21 mouse cellular contexts compared by ENCODE assay signal in the genomic region with DNA sequence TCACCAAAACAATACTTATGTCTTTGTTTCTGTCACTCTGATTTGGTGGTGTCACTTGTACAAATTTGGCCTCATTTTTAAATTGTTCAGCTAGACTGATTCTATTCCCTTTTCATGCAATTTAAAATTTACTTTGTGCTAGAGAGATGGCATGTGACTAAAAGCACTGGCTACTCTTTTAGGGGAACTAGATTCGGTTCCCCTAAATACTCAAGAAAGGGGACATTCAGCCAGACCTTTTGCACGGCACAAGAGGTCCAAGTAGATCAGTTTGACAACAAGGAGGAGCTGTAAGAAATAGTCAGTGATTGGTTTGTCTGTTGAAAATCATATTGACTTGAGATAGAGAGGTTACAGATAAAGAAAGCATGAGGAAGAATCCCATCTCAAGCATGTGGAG. TPM values are rescaled to one million over a fixed set of nuclear protein-coding genes. Genes with fewer than 3 reads are reported as not detected.
"Had no signal": no experiment of that assay in that cellular context is flagged by ENCODE, and none has a peak within 500 bp of the region (broad histone marks: within the 10 kb centered on the region; RNA-seq: fewer than 3 reads in every experiment).

No protein-coding gene starts in this region.

- ATAC-seq: lung, postnatal 0 days; midbrain, embryonic 16.5 days had no signal

- H3K9me3 ChIP-seq: lung, embryonic 15.5 days; midbrain, embryonic 10.5 days; midbrain, embryonic 12.5 days; neural tube, embryonic 13.5 days; neural tube, embryonic 15.5 days had no signal

- H3K4me1 ChIP-seq: midbrain, embryonic 12.5 days; neural tube, embryonic 13.5 days had no signal

- H3K4me3 ChIP-seq: lung, embryonic 15.5 days; midbrain, embryonic 10.5 days; midbrain, embryonic 12.5 days; myocyte; neural tube, embryonic 13.5 days; neural tube, embryonic 15.5 days had no signal

- H3K27ac ChIP-seq: lung, embryonic 15.5 days; macrophage; midbrain, embryonic 10.5 days; midbrain, embryonic 12.5 days; neural tube, embryonic 13.5 days; neural tube, embryonic 15.5 days had no signal

- H3K27me3 ChIP-seq: lung, embryonic 15.5 days; midbrain, embryonic 12.5 days; neural tube, embryonic 13.5 days; neural tube, embryonic 15.5 days had no signal

- H3K9ac ChIP-seq: lung, embryonic 15.5 days; midbrain, embryonic 12.5 days; neural tube, embryonic 13.5 days; neural tube, embryonic 15.5 days had no signal

- H3K36me3 ChIP-seq: lung, embryonic 15.5 days; midbrain, embryonic 10.5 days; midbrain, embryonic 12.5 days; neural tube, embryonic 13.5 days; neural tube, embryonic 15.5 days had no signal

- H3K4me2 ChIP-seq: lung, embryonic 15.5 days; midbrain, embryonic 12.5 days; neural tube, embryonic 13.5 days; neural tube, embryonic 15.5 days had no signal

- DNase-seq: lung, adult 2 months; lung, postnatal 14 days; lung, postnatal 36 days; midbrain, embryonic 14.5 days; retina, postnatal 1 day; right cerebral cortex, adult 18-20 months; right cerebral cortex, postnatal 25 days; right cerebral cortex, postnatal 4 days; spleen, adult 18-20 months; thymus, adult 18-20 months; thymus, postnatal 14 days; thymus, postnatal 36 days had no signal

RNA-seq across cellular contexts. Expression of a gene that starts 44.3 kb away (rescaled TPM):
- polyA plus RNA-seq: midbrain, embryonic 12.5 days; myocyte had no signal
